Mouse (Mus musculus) heart, embryonic 10.5 days (tissue): Measurements from ENCODE around the gene Pxdn. TPM values are rescaled to one million over a fixed set of nuclear protein-coding genes. Genes with fewer than 3 reads are reported as not detected.
A peak's percentile ranks its signal among the peaks of the same experiment; 100 is the strongest.

Experiments
- DNase-seq: peaks from one replicate; pipeline ENCODE4 v3.0.0-alpha.2; 2017; ENCODE audit warnings: low spot score
- H3K27ac ChIP-seq: fragments of 300-500 bp; sonication (generic); 2 replicates; pipeline ENCODE4 v1.5.1; 2016; ENCODE audit warnings: mild to moderate bottlenecking
- H3K27me3 ChIP-seq: fragments of 300-500 bp; sonication (generic); 2 replicates; pipeline ENCODE4 v1.6.1; 2016; ENCODE audit warnings: mild to moderate bottlenecking; ENCODE audit not compliant: poor library complexity, insufficient read depth, severe bottlenecking
- H3K36me3 ChIP-seq: fragments of 300-500 bp; sonication (generic); 2 replicates; pipeline ENCODE4 v1.6.1; 2016; ENCODE audit warnings: mild to moderate bottlenecking, moderate library complexity
- H3K4me1 ChIP-seq: fragments of 300-500 bp; sonication (generic); 2 replicates; pipeline ENCODE4 v1.6.1; 2016; ENCODE audit warnings: mild to moderate bottlenecking
- H3K4me3 ChIP-seq: fragments of 300-500 bp; sonication (generic); 2 replicates; pipeline ENCODE4 v1.5.1; 2016; ENCODE audit warnings: mild to moderate bottlenecking, moderate library complexity
- H3K9me3 ChIP-seq: fragments of 300-500 bp; sonication (generic); 2 replicates; pipeline ENCODE4 v1.6.1; 2016; ENCODE audit warnings: mild to moderate bottlenecking, moderate library complexity
- WGBS: fragments of 180-500 bp; shearing (Covaris S2); methylation state at CpG from one replicate; pipeline ENCODE4 v1.1.7; 2016; 5-methylcytosine and 5-hydroxymethylcytosine counted together
- polyA plus RNA-seq: library from polyadenylated mRNA; unstranded; fragments of >200 nt; fragmentation: Nextera tagmentation; extraction: Ambion mirVana; gene quantifications from 2 replicates; pipeline ENCODE4 v1.2.1, GENCODE M21; 2016

Pxdn gene
- 92.0 and 109 TPM in 2 replicates for polyA plus RNA-seq

DNA sequence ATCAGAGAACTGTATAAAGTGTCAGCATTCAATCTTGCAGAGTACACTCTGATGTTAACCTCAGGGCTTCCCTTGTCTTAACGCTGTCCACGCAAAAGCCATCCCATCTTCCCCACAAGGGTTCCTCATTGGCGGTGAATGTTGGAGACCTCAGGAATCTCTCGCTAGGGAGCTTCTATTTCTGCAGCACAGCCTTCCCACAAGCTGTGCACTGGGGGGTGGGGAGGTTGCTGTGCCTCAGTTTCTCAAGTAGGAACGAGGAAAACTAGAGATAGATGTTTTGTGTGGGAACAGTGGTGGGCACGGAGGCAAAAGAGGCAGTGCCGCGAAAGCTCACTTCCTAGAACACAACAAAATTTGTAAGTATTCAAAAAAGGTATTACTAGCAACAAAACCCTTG lies at the start of gene Pxdn:
Gene Pxdn (plus strand): TSS at position 301 of the 400 bp plus-strand sequence.
- Histone ChIP-seq H3K9me3 (no peaks in the 10 kb centered on the region), H3K36me3 (peaks cover 11% of the 10 kb centered on the region; the same call in 1 of the 2 replicates), H3K27ac (peak within 1 kb of the TSS; percentile 98), H3K27me3 (no peaks in the 10 kb centered on the region), H3K4me1 (peaks cover 53% of the 10 kb centered on the region), H3K4me3 (peak within 1 kb of the TSS; percentile 93)
- WGBS = 34% methylated on average over 8 of the region's 8 CpGs
- DNase-seq = no peak

DNA sequence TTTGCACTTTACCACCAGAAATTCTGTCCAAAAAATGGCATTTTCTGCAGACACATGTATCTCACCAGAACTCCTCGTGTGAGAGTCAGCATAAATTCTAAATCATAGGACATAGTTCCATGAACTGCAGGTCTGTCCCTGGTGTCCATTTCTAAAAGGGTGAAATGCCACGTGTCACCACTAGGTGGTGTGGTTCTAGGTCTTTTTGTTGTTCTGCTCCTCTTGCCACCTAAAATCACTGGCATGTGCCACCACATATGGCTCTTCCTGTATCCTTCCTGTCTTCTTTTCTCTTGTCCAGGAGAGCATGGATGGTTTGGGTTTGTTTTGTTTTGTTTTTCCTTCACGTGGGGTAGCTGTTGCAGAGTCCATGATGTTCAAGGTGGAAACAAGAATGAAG lies 42.7 kb upstream of the Pxdn start:
- 20% methylated on average over 3 of the region's 3 CpGs for WGBS
- Histone ChIP-seq H3K27me3 (no peaks in the 10 kb centered on the region), H3K4me1 (no peaks in the 10 kb centered on the region), H3K4me3 (no peak overlapping the region), H3K36me3 (no peaks in the 10 kb centered on the region), H3K9me3 (no peaks in the 10 kb centered on the region), H3K27ac (no peak overlapping the region)
- no peak for DNase-seq

DNA sequence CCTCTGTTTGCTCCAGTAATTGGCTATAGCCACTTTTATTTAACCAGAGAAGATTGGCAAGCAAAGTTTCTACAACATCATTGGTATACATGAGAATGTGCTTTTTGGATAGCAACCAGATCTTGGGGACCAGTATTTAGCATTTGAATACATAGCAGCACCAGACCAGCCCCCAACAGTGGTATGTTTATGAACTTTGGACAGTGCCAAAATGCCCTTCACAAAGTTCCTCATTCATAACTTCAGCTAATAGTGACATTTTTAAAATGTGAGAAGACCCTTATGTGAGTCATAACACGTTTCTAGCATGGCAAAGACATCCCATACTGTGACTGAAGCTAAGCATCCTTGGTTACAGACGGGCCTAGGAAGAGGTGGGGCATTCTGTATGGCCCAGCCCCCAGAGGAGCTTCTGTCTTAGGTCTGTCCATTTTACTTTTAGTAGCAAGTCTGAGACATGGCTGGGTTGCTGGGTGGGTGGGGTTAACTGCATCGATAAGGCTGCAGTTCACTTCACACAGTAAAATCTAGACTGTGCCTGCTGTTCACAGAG lies 39.8 kb upstream of the Pxdn start:
- 83% methylated on average over 3 of the region's 3 CpGs for WGBS
- Histone ChIP-seq H3K9me3 (no peaks in the 10 kb centered on the region), H3K27me3 (0 out of 2 replicates have a peak, but pooled peaks cover 4% of the 10 kb centered on the region), H3K36me3 (no peaks in the 10 kb centered on the region), H3K27ac (no peak overlapping the region), H3K4me3 (no peak overlapping the region), H3K4me1 (no peaks in the 10 kb centered on the region)
- DNase-seq = no peak

DNA sequence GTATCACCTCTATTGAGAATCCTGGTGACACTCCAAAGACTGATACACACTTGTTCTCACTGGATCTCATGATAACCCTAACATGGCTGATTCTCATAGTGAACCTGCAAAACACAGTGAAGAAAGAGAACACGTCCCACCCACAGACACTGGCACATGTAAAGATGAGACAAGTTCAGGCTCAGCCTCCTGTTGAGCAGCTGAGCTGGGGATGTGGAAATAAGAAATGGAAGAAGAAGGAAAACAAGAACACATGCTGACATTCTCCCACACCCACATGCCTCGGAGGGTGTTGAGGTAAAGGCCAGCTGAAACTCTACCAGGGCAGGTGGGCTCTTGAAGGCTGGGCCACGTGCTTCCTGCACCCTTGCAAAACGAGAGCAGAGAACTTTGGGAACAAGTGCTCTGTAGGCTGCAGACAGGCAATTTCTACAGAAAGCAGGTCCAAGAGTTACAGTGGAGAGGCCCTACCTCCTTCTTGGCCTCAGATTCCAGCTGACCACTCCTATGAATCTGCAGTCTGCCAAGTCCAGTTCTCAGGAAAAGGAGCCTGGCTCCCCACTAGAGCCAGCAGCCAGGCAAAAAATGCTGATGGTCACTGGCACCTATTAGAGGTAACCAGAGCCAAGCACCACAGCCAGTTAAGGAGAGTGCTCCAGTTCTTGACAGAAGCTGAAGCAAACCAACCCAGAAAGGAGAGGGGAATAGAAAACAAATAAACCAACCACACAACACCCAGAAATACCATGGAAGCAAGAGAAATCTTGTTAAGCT lies 33.1 kb upstream of the Pxdn start:
- Histone ChIP-seq H3K4me1 (no peaks in the 10 kb centered on the region), H3K4me3 (no peak overlapping the region), H3K27me3 (0 out of 2 replicates have a peak, but pooled peaks cover 10% of the 10 kb centered on the region), H3K36me3 (no peaks in the 10 kb centered on the region), H3K27ac (no peak overlapping the region), H3K9me3 (no peaks in the 10 kb centered on the region)
- WGBS = 76% methylated on average over 4 of the region's 4 CpGs
- DNase-seq = no peak

DNA sequence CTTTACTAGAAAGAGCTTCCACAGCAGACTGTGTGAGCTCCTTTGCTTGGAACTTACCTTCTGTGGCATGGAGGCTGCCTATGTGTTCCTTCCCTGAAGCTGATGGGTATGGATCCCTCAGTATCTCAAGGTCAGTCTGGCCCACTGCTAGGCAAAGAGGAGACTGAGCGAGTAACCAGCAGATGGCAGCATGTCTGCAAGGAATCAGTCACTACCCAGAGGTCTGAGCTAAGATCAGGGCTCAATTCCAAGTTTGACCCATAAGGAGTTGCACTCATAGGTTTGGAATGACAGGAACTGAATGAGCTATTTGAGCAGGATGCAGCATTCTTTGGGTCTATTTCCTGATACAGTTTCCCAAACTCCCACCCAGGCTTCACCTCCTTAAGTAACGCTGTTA lies 30.4 kb upstream of the Pxdn start:
- DNase-seq = no peak
- no peak overlapping the region for H3K4me3 ChIP-seq
- H3K27ac ChIP-seq = no peak overlapping the region
- H3K36me3 ChIP-seq = no peaks in the 10 kb centered on the region
- WGBS = 30% methylated on average over 2 of the region's 2 CpGs
- 0 out of 2 replicates have a peak, but pooled peaks cover 6% of the 10 kb centered on the region for H3K27me3 ChIP-seq
- H3K9me3 ChIP-seq = no peaks in the 10 kb centered on the region
- no peaks in the 10 kb centered on the region for H3K4me1 ChIP-seq

DNA sequence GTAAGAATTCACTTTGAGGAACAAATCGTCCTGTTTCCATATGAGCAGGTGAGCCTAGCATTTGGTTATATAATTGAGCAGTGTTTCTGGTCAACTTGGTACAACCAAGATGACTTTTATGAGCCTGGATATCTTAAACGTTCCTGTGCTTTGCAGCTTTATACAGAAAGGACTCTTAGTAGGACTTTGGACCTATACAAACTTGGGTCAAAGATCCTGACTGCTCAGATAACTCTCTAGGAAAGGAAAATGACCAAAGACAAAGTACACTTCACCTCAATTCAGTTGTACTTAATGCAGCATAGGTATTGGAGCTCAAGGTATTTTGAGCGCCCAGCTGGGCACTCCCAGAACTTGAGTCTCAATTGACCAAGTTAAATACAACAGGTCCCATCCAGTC lies 21.3 kb upstream of the Pxdn start:
- Histone ChIP-seq H3K4me3 (no peak overlapping the region), H3K27me3 (no peaks in the 10 kb centered on the region), H3K36me3 (no peaks in the 10 kb centered on the region), H3K4me1 (no peaks in the 10 kb centered on the region), H3K9me3 (no peaks in the 10 kb centered on the region), H3K27ac (no peak overlapping the region)
- WGBS = 77% methylated on average over 3 of the region's 3 CpGs
- no peak for DNase-seq

DNA sequence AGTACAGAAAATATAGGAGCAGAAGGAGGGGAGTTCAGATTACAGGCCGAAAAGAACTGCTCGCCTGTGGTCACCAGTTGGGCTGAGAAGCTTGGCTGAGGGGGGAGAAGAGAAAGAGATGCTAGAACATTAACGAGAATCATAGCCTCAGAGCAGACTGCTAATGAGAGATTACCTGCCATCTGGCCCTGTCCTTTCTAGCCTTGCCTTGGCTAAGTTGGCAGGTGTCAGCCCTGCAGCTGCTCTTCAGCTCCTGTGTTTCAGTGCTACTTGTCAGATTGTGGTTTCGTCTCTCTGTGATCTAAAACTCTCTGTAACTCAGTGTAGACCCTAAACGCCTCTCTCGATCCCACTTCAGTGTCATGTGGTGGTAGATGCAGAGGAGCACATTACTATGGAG lies 20.6 kb upstream of the Pxdn start:
- H3K9me3 ChIP-seq = no peaks in the 10 kb centered on the region
- no peak overlapping the region for H3K4me3 ChIP-seq
- WGBS = 85% methylated on average over 6 of the region's 6 CpGs

DNA sequence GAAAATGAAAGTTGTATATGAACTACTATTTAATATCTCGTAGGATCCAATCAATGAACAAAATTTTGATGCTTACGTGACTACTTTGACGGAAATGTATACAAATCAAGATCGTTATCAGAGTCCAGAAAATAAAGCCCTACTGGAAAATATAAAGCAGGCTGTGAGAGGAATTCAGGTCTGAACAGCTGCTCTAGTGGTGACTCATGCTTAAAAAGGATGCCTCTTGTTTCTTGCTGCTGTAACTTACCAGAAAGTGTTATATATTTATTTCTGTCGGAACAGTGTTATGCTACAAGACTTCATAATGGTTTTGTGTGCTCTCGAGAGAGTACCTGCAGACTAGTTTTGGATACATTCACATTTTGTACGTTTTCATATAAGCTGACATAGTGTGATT lies 17.1 kb upstream of the Pxdn start:
- WGBS = 77% methylated on average over 7 of the region's 7 CpGs
- H3K27ac ChIP-seq = no peak overlapping the region
- H3K27me3 ChIP-seq = no peaks in the 10 kb centered on the region
- H3K4me1 ChIP-seq = no peaks in the 10 kb centered on the region
- H3K36me3 ChIP-seq = no peaks in the 10 kb centered on the region
- no peak overlapping the region for H3K4me3 ChIP-seq
- DNase-seq = no peak
- no peaks in the 10 kb centered on the region for H3K9me3 ChIP-seq

More for the DNA sequence above, 20.6 kb upstream of the Pxdn start:
- H3K4me1 ChIP-seq = no peaks in the 10 kb centered on the region
- no peaks in the 10 kb centered on the region for H3K36me3 ChIP-seq
- H3K27ac ChIP-seq = no peak overlapping the region
- DNase-seq = no peak
- no peaks in the 10 kb centered on the region for H3K27me3 ChIP-seq

DNA sequence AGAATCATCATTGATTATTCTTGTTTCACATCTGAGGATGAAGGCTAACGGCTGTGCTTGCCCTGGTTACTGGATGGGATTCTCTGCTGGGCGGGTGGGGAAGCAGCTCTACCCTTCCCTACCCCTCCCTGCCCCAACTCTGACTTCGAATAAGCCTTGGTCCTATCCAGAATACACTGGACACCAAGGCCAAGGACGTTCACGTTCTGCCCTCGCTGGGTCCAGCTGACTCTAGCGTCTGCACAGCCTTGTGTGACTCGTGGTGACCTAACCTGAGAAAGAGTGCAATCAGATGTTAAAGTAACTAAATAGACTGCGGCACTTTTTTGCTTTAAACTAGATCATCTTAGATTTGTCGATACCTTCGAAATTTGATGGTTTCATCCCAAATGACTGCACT lies 15.9 kb upstream of the Pxdn start:
- Histone ChIP-seq H3K27me3 (no peaks in the 10 kb centered on the region), H3K9me3 (no peaks in the 10 kb centered on the region), H3K36me3 (no peaks in the 10 kb centered on the region), H3K4me1 (no peaks in the 10 kb centered on the region), H3K27ac (no peak overlapping the region), H3K4me3 (no peak overlapping the region)
- no peak for DNase-seq
- WGBS = 78% methylated on average over 11 of the region's 11 CpGs

DNA sequence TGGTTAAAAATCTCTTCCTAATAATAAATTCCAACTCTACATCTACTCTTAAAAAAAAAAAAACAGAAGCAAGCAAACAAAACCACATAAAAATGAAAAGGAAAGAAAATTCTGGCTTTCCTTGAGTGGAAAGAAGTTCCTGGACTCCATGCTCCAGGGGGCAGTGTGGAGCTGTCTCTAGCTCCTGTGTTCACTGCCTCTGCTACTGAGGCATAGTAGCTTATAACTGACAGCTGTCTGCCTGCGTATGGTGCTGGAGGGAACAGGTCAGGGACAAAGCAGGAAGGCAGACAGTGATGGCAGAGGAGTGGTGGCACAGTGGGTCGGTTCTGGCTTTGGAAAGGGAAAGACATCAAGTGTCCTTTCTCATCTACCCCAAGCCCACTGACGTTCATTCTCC lies 10.5 kb upstream of the Pxdn start:
- DNase-seq = no peak
- 31% methylated on average over 3 of the region's 3 CpGs for WGBS
- Histone ChIP-seq H3K27ac (no peak overlapping the region), H3K9me3 (no peaks in the 10 kb centered on the region), H3K4me3 (no peak overlapping the region), H3K4me1 (peaks cover 16% of the 10 kb centered on the region), H3K27me3 (no peaks in the 10 kb centered on the region), H3K36me3 (no peaks in the 10 kb centered on the region)

DNA sequence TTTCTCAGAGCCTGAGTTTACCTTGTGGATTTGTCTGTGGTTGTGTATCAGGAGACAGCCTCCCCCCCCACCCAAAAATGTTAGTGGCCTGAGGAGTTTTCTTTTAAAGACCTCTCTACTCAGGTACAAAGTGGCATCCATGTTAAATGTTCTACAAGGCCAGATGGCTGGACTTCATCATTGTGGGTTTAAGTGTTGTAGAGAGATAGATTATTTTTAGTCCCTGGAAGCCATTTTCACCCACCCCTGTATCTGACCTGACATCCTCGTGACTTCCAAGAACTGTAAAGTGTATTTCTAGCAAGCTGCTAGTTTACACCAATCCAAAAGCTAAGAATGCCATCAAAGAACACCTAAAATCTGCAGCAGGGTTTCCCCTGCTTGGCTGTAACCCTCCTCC lies 6.8 kb upstream of the Pxdn start:
- 38% methylated on average over 1 of the region's 1 CpGs for WGBS
- Histone ChIP-seq H3K36me3 (no peaks in the 10 kb centered on the region), H3K27me3 (no peaks in the 10 kb centered on the region), H3K4me1 (peaks cover 22% of the 10 kb centered on the region), H3K4me3 (no peak overlapping the region), H3K9me3 (no peaks in the 10 kb centered on the region), H3K27ac (no peak overlapping the region; the same call in 1 of the 2 replicates)
- no peak for DNase-seq

DNA sequence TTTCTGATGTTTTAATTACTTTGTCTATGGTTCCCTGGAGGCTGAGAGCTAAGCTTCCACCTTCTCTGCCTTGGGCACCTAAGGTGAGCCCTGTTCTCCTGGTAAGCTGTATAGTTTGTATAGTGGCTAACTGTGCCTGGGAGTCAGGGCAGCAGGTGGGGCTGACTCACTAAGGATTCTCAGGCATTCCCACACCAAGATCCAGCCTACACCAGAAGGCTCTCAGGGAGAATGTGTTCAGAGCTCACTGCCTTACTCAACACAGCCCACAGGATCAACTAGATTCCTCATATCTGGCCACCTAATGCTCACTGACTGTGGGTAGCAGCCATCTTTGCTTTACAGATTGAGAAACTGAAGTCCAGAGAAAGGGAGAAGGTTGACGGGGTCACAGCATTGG lies 4.5 kb upstream of the Pxdn start:
- no peak for DNase-seq
- no peaks in the 10 kb centered on the region for H3K9me3 ChIP-seq
- no peak overlapping the region for H3K27ac ChIP-seq
- H3K36me3 ChIP-seq = no peaks in the 10 kb centered on the region
- WGBS = 95% methylated on average over 1 of the region's 1 CpGs
- peaks cover 38% of the 10 kb centered on the region for H3K4me1 ChIP-seq
- H3K27me3 ChIP-seq = no peaks in the 10 kb centered on the region
- no peak overlapping the region for H3K4me3 ChIP-seq

DNA sequence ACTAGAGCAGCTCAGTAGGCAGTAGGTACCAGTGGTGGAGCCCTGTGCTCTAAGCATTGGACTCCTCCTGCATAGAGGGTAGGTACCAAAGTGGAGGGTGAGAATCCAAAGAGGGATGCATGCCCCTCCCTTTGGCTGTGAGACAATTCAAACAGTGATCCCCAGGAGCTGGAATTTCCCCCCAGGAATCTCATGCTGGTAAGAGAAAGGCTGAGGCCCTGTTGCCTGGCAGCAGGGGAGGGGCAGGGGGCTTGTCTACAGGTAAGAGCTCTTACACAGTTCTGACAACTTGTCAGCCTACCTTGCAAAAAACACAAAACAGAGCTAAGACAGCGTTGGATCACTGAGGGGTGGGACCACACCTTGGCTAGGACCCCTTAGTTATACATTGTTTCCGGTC lies 3.9 kb upstream of the Pxdn start:
- no peaks in the 10 kb centered on the region for H3K9me3 ChIP-seq
- H3K27ac ChIP-seq = no peak overlapping the region
- 64% methylated on average over 2 of the region's 2 CpGs for WGBS
- H3K4me3 ChIP-seq = no peak overlapping the region
- H3K27me3 ChIP-seq = no peaks in the 10 kb centered on the region
- peaks cover 41% of the 10 kb centered on the region for H3K4me1 ChIP-seq
- H3K36me3 ChIP-seq = no peaks in the 10 kb centered on the region
- DNase-seq = no peak
